Mouse (Mus musculus): Measurements from ENCODE around the gene Pfkfb1. TPM values are rescaled to one million over a fixed set of nuclear protein-coding genes. Genes with fewer than 3 reads are reported as not detected.

Gene Pfkfb1
- polyA plus RNA-seq, 1 experiment from 2014 or later = 5.2 TPM

- peak; percentile 93 for ATAC-seq (ENCODE audit: low FRiP score)
- H3K27ac ChIP-seq = peak within 1 kb of the TSS; percentile 84
- 18% methylated on average over 37 of the region's 37 CpGs for WGBS
These were observed 69.1 kb downstream of the Pfkfb1 start, which contains the start of gene Tro for GRCm38 (mm10) chrX:150656908-150657796. Gene Tro (minus strand): TSS chrX:150657583.

GRCm38 (mm10) chrX:150657797-150658118 is 69.7 kb downstream of the Pfkfb1 start:
- DNase-seq (ENCODE audit: low spot score) = no peak
- Histone ChIP-seq H3K27ac (peak overlapping the region; percentile 84), H3K4me2 (replicated peaks) (peak overlapping the region; percentile 51), H3K9me3 (ENCODE audit: control insufficient read depth, low read length) (no peaks in the 10 kb centered on the region), H3K27me3 (ENCODE audit: control insufficient read depth, insufficient read depth, low read length) (no peaks in the 10 kb centered on the region), H3K36me3 (replicated peaks; ENCODE audit: control insufficient read depth, insufficient read depth) (peaks cover 26% of the 10 kb centered on the region), H3K4me3 (replicated peaks; ENCODE audit: low read length) (peak overlapping the region; percentile 58), H3K9ac (peak overlapping the region; percentile 71; the same call in 1 of the 2 replicates), H3K4me1 (replicated peaks; ENCODE audit: control insufficient read depth, insufficient read depth, low read length) (no peaks in the 10 kb centered on the region)
- WGBS = 29% methylated on average over 3 of the region's 3 CpGs
- 0 out of 2 replicates have a peak, but pooled peaks have one; percentile 22 for ATAC-seq (ENCODE audit: low FRiP score)

More at GRCm38 (mm10) chrX:150656908-150657796, 69.1 kb downstream of the Pfkfb1 start, which contains the start of gene Tro:
- H3K9me3 ChIP-seq (ENCODE audit: control insufficient read depth, low read length) = no peaks in the 10 kb centered on the region
- peak; percentile 72 for DNase-seq (ENCODE audit: low spot score)
- H3K36me3 ChIP-seq (replicated peaks; ENCODE audit: control insufficient read depth, insufficient read depth) = peaks cover 32% of the 10 kb centered on the region
- H3K27me3 ChIP-seq (ENCODE audit: control insufficient read depth, insufficient read depth, low read length) = no peaks in the 10 kb centered on the region
- H3K4me3 ChIP-seq (replicated peaks; ENCODE audit: low read length) = peak within 1 kb of the TSS; percentile 58
- H3K4me1 ChIP-seq (replicated peaks; ENCODE audit: control insufficient read depth, insufficient read depth, low read length) = no peaks in the 10 kb centered on the region
- peak within 1 kb of the TSS; percentile 51 for H3K4me2 ChIP-seq (replicated peaks)
- peak within 1 kb of the TSS; percentile 71 for H3K9ac ChIP-seq

- Histone ChIP-seq H3K4me3 (replicated peaks; ENCODE audit: low read length) (no peak overlapping the region), H3K27ac (no peak overlapping the region), H3K36me3 (replicated peaks; ENCODE audit: control insufficient read depth, insufficient read depth) (no peaks in the 10 kb centered on the region), H3K27me3 (ENCODE audit: control insufficient read depth, insufficient read depth, low read length) (no peaks in the 10 kb centered on the region), H3K4me2 (replicated peaks) (no peak overlapping the region), H3K9ac (no peak overlapping the region), H3K4me1 (replicated peaks; ENCODE audit: control insufficient read depth, insufficient read depth, low read length) (no peaks in the 10 kb centered on the region), H3K9me3 (ENCODE audit: control insufficient read depth, low read length) (no peaks in the 10 kb centered on the region)
- 36% methylated on average over 4 of the region's 4 CpGs for WGBS
- ATAC-seq (ENCODE audit: low FRiP score) (no peak), DNase-seq (ENCODE audit: low spot score) (no peak)
These were observed 74.8 kb downstream of the Pfkfb1 start for GRCm38 (mm10) chrX:150662809-150663208.

GRCm38 (mm10) chrX:150677505-150677904 is 89.5 kb downstream of the Pfkfb1 start:
- no peak for ATAC-seq (ENCODE audit: low FRiP score)
- WGBS = 20% methylated on average over 1 of the region's 1 CpGs

More at GRCm38 (mm10) chrX:150677505-150677904, 89.5 kb downstream of the Pfkfb1 start:
- Histone ChIP-seq H3K4me3 (replicated peaks; ENCODE audit: low read length) (no peak overlapping the region), H3K4me2 (replicated peaks) (no peak overlapping the region), H3K27me3 (ENCODE audit: control insufficient read depth, insufficient read depth, low read length) (no peaks in the 10 kb centered on the region), H3K9ac (no peak overlapping the region), H3K9me3 (ENCODE audit: control insufficient read depth, low read length) (no peaks in the 10 kb centered on the region), H3K36me3 (replicated peaks; ENCODE audit: control insufficient read depth, insufficient read depth) (no peaks in the 10 kb centered on the region), H3K4me1 (replicated peaks; ENCODE audit: control insufficient read depth, insufficient read depth, low read length) (no peaks in the 10 kb centered on the region), H3K27ac (no peak overlapping the region)
- no peak for DNase-seq (ENCODE audit: low spot score)

Small RNAs within 50 kb of the gene (microRNA-seq; reads per million reads assigned to microRNA genes)
- gene Mir3620 = not detected

Other genes with a start within 250 kb of the Pfkfb1 start
- gene Tmem29, start 129.1 kb upstream of the Pfkfb1 start, polyA plus RNA-seq (2014; fragmentation: Nextera tagmentation; extraction: Ambion mirVana) = 74.2 and 76.6 TPM in 2 replicates
- 30.6 and 47.6 TPM in 2 replicates for gene Alas2, start 40.9 kb upstream of the Pfkfb1 start, polyA plus RNA-seq (2014; fragmentation: Nextera tagmentation; extraction: Ambion mirVana)
- 16.3 and 16.9 TPM in 2 replicates for gene Apex2, start 1.6 kb downstream of the Pfkfb1 start, polyA plus RNA-seq (2014; fragmentation: Nextera tagmentation; extraction: Ambion mirVana)
- gene Tro, start 69.4 kb downstream of the Pfkfb1 start, polyA plus RNA-seq (2014; fragmentation: Nextera tagmentation; extraction: Ambion mirVana) = 101 and 110 TPM in 2 replicates
- gene Maged2, start 226.1 kb downstream of the Pfkfb1 start, polyA plus RNA-seq (2014; fragmentation: Nextera tagmentation; extraction: Ambion mirVana) = 532 and 550 TPM in 2 replicates